Mouse (Mus musculus): Measurements from ENCODE around the gene Arpin. TPM values are rescaled to one million over a fixed set of nuclear protein-coding genes. Genes with fewer than 3 reads are reported as not detected.

Arpin gene
- total and polyA plus RNA-seq, 3 experiments = not detected

DNA sequence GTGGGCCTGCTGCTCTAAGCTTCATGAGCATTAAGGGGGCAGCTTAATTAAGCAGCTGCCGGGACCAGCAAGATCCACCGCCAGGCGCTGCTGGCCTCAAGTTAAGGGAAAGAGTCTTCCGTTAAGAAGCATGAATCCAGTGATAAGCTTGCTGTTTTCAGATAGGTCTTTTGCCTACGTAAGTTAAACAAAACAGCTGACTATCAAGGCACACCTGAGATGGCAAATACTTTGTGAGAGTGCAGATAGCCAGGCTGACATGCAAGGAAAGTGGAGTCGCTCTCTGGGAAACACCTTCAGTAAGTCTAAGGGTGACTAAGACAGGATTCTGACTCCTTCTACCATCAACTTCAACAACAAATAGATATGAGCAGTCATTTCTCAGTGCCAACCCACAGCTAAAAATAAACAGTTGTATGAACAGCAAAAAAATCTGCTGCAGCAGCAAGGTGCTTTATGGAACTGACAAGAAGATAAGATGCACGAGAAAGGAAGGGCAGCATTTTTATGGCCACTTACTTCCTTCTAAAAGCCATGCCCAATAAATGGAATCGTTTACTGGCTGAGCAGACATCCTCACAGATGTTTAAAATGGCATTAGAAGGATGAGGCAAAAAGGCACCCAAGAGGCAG, 31.9 kb downstream of the Arpin start:
- in situ Hi-C loops (cut with MboI; ENCODE audit: low pct_ligation_motif_present, low pct_unique_long_range_greater_than_20kb, low sequenced_read_pairs) (no loop called here), dilution Hi-C loops (cut with MboI; ENCODE audit: extremely low pct_ligation_motif_present, extremely low pct_unique_long_range_greater_than_20kb, low sequenced_read_pairs) (no loop called here)
- Histone ChIP-seq H3K79me2 (replicated peaks; ENCODE audit: control insufficient read depth, extremely low read depth, insufficient read depth, poor library complexity, severe bottlenecking) (no peaks in the 10 kb centered on the region), H3K9ac (ENCODE audit: insufficient read depth, low read depth) (no peak overlapping the region), H3K4me1 (ENCODE audit: control insufficient read depth in 1 of 2, insufficient read depth in 2 of 2) (no peaks in the 10 kb centered on the region), H3K27ac (ENCODE audit: insufficient read depth, low read depth) (no peak overlapping the region), H3K4me3 (replicated peaks in 1 of 3; ENCODE audit: low read depth in 2 of 3, low read length in 2 of 3, poor library complexity in 1 of 3) (no peak overlapping the region), H3K9me3 (replicated peaks; ENCODE audit: low read length) (no peaks in the 10 kb centered on the region), H3K27me3 (replicated peaks) (no peaks in the 10 kb centered on the region), H3K4me2 (ENCODE audit: insufficient read depth, low read depth, poor library complexity, severe bottlenecking) (no peak overlapping the region), H3K36me3 (replicated peaks in 1 of 2; ENCODE audit: control insufficient read depth in 1 of 2, insufficient read depth in 1 of 2, low read length in 1 of 2) (peaks cover 46 to 80% of the 10 kb centered on the region in 2 experiments)
- DNase-seq (ENCODE audit: extremely low read depth) = no peak
- TF ChIP-seq KAT2A (IDR thresholded peaks at IDR 0.05; ENCODE audit: insufficient replicate concordance, low read length) = no peak
- no peak for TF ChIP-seq ZNF384 (IDR thresholded peaks at IDR 0.05; ENCODE audit: low read depth, low read length)
- TF ChIP-seq JUND (conservative IDR thresholded peaks at IDR 0.05; ENCODE audit: low read depth, low read length) = no peak
- no peak for TF ChIP-seq HCFC1 (IDR thresholded peaks at IDR 0.05; ENCODE audit: low read depth, low read length)
- no peak for TF ChIP-seq ZMIZ1 (IDR thresholded peaks at IDR 0.05; ENCODE audit: low read depth, low read length)
- TF ChIP-seq TCF12 (IDR thresholded peaks at IDR 0.05; ENCODE audit: low read depth, low read length) = no peak
- TF ChIP-seq MXI1 (IDR thresholded peaks at IDR 0.05; ENCODE audit: low read depth, low read length) = no peak
- TF ChIP-seq USF1 (IDR thresholded peaks at IDR 0.05; ENCODE audit: low read depth, low read length) = no peak
- no peak for TF ChIP-seq CHD1 (IDR thresholded peaks at IDR 0.05; ENCODE audit: low read depth, low read length)
- no peak for TF ChIP-seq POLR2AphosphoS2 (IDR thresholded peaks at IDR 0.05; ENCODE audit: low read depth, low read length)
- no peak for TF ChIP-seq JUN (IDR thresholded peaks at IDR 0.05; ENCODE audit: insufficient read depth, low read depth, low read length)
- TF ChIP-seq EP300 (IDR thresholded peaks at IDR 0.05; ENCODE audit: low read length) = no peak

DNA sequence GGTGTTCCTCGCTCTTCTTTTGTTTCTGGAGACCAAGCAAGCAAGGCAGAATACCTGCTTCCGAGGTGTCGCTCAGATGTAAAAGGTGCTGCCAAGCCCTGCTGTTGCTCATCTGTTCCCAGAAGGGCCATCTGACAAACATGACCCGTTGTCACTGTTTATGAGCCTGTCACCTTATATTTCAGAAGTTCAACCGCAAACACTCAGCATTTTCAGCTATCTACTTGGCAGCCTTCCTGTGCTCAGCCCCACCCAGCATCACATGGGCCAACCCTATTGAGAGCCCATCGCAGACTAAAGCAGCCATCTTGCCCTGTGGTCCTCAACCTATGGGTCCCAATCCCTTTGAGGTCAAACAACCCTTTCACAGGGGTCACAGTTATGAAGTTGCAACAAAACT, 34.4 kb downstream of the Arpin start:
- Histone ChIP-seq H3K27ac (ENCODE audit: insufficient read depth, low read depth) (no peak overlapping the region), H3K27me3 (replicated peaks) (no peaks in the 10 kb centered on the region), H3K4me1 (ENCODE audit: control insufficient read depth in 1 of 2, insufficient read depth in 2 of 2) (no peaks in the 10 kb centered on the region), H3K36me3 (replicated peaks in 1 of 2; ENCODE audit: control insufficient read depth in 1 of 2, insufficient read depth in 1 of 2, low read length in 1 of 2) (peaks cover 45 to 82% of the 10 kb centered on the region in 2 experiments), H3K4me3 (replicated peaks in 1 of 3; ENCODE audit: low read depth in 2 of 3, low read length in 2 of 3, poor library complexity in 1 of 3) (no peak overlapping the region), H3K79me2 (replicated peaks; ENCODE audit: control insufficient read depth, extremely low read depth, insufficient read depth, poor library complexity, severe bottlenecking) (no peaks in the 10 kb centered on the region), H3K4me2 (ENCODE audit: insufficient read depth, low read depth, poor library complexity, severe bottlenecking) (no peak overlapping the region), H3K9ac (ENCODE audit: insufficient read depth, low read depth) (no peak overlapping the region), H3K9me3 (replicated peaks; ENCODE audit: low read length) (no peaks in the 10 kb centered on the region)
- in situ Hi-C loops (cut with MboI; ENCODE audit: low pct_ligation_motif_present, low pct_unique_long_range_greater_than_20kb, low sequenced_read_pairs) (no loop called here), dilution Hi-C loops (cut with MboI; ENCODE audit: extremely low pct_ligation_motif_present, extremely low pct_unique_long_range_greater_than_20kb, low sequenced_read_pairs) (no loop called here)
- DNase-seq (ENCODE audit: extremely low read depth) = no peak
- TF ChIP-seq TBP (conservative IDR thresholded peaks at IDR 0.05; ENCODE audit: low read depth, low read length) = no peak
- TF ChIP-seq EP300 (IDR thresholded peaks at IDR 0.05; ENCODE audit: low read length) = no peak
- TF ChIP-seq ZNF384 (IDR thresholded peaks at IDR 0.05; ENCODE audit: low read depth, low read length) = no peak
- TF ChIP-seq MAX (IDR thresholded peaks at IDR 0.05; ENCODE audit: low read length) = no peak
- TF ChIP-seq NELFE (IDR thresholded peaks at IDR 0.05; ENCODE audit: low read depth, low read length) = no peak
- no peak for TF ChIP-seq MAFK (IDR thresholded peaks at IDR 0.05; ENCODE audit: insufficient replicate concordance, low read length)
- no peak for TF ChIP-seq IRF4 (IDR thresholded peaks at IDR 0.05; ENCODE audit: low read depth, low read length)
- no peak for TF ChIP-seq ZC3H11A (IDR thresholded peaks at IDR 0.05; ENCODE audit: low read depth, low read length)
- TF ChIP-seq ELF1 (IDR thresholded peaks at IDR 0.05; ENCODE audit: low read depth, low read length) = no peak
